Mouse (Mus musculus) megakaryocyte, embryonic 14.5 days (primary cell): ENCODE data around the gene Milr1.

Source experiments
- FLI1 ChIP-seq: IDR thresholded peaks from 2 replicates; pipeline ENCODE4 v1.6.1; 2012; ENCODE audit warnings: low read length, inconsistent platforms, mixed read lengths
- GATA1 ChIP-seq: IDR thresholded peaks from 3 replicates; pipeline ENCODE4 v1.6.1; 2012; ENCODE audit warnings: mixed read lengths, low read length, inconsistent platforms, borderline replicate concordance

DNA sequence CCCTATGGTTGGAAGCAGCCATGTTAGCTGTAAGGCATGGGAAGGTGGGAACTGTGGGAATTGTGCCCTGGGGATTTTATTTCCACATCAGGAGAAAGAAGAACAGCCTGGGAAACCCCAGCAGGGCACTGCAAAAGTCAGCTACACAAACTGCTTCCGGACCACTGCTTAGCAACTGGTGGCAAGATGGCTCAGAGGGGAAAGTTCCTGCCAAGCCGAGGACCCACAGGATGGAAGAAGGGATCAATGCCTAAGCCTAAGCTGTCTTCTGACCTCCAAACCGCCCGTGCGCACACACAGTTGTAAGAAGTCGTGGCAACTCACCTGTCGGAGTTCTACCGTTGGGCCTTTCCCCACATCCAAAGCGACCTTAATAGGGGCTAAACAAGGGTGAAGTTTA, 22.0 kb downstream of the Milr1 start:
- no peak for TF ChIP-seq FLI1
- no peak for TF ChIP-seq GATA1
